Mouse (Mus musculus) urinary bladder, postnatal 36 days (tissue): Measurements from ENCODE around the gene Lcn6.
"Not testable (repeated sequence)": the region's sequence is repeated elsewhere in the genome, so short reads cannot be mapped to it uniquely, and the experiment has no call there.

Source experiments
- DNase-seq, 2 experiments: peaks; one replicate each; pipeline ENCODE4 v3.0.0; 2022; ENCODE audit warnings: low spot score in 2 of 2, mixed read lengths in 1 of 2

The Lcn6 gene

DNA sequence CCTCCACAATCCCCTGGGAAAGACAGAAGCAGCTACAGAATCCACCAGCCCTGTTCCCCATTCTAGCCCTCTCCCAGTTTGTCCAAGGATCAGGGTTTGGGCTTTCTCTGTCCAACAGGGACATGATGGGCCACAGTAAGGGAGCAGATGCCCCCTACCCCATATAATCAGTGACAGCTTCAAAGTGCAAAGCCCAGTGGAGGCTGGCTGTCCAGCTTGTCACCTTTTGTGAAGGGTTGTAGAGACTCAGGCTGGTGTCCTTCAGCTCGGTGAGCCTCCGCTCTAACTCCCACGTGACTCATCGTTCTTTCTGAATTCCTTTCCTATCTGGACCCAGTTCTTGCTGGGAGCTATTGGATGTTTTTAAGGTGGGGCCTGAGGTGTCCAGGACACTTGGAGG, 27.1 kb downstream of the Lcn6 start:
- no peak for DNase-seq

- peak; percentile 72 to 78 for DNase-seq
Measured at GRCm38 (mm10) chr2:25706643-25707481, 30.3 kb downstream of the Lcn6 start, which contains the start of gene Bmyc. Gene Bmyc (plus strand): TSS chr2:25706739.

- peak in 1 of 2 experiments; percentile 13 for DNase-seq
Measured at GRCm38 (mm10) chr2:25708121-25708520, 31.5 kb downstream of the Lcn6 start.

DNA sequence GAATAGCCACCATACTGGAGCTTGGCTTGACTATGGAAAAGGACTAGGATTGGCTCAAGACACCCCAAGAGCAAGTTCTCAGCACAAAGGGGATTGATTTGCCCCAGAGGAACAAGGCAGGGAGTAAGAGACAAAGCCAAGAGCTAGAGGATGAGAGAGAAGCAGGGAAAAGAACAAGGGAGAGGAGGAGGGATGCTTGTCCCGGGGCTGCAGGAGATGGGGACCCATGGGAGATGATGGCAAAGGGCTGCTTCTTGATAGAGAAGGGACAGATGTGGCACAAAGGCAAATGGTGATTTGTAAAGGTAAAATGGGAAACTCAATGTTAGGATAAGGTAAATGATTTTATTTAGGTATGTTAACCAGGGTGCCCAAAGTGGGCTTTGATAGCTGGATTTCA, 32.5 kb downstream of the Lcn6 start:
- DNase-seq = not testable (repeated sequence)

- not testable (repeated sequence) for DNase-seq
Measured at GRCm38 (mm10) chr2:25709791-25710190, 33.2 kb downstream of the Lcn6 start.

DNA sequence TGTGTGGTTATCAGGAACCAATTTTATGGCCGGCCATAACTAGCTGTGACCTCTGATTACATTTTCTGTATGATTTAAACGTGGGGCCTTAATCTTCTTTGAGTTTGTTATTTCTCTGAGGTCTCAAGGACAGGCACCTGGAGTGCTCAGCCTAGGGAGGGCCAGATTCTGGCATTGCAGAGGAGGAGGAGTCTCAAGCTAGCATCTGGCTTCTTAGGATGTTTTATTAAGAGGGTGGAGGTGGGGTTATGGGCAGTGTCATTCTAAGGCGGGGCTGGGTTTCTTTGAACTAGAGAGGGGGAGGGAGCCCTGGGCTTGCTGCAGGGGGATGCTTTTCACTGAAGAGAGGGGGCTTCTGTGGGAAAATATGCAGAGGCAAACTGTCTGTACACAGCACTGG, 35.1 kb downstream of the Lcn6 start:
- DNase-seq = not testable (repeated sequence)

DNA sequence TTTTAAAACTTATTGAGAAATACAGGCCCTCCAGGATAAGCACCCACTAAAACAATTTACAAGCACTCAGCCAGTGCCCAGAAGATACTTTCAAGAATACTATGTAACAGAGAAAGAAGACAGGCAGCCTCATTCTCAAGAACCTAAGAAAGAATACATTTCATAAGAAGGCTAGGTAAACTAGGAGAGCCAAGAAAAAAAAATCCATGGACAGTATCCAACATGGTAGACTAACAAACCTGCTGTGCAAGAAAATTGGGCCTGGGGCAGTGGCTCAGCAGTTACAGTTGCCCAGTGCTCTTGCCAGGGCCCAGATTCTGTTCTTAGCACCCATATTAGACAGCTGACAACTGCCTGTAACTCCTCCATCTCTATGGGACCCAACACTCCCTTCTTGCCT, 40.6 kb downstream of the Lcn6 start:
- no peak for DNase-seq
